Mouse (Mus musculus) cerebellum, adult 2 months (tissue): ENCODE data around the gene Cdh12. TPM values are rescaled to one million over a fixed set of nuclear protein-coding genes. Genes with fewer than 3 reads are reported as not detected.
"Not testable (repeated sequence)": the region's sequence is repeated elsewhere in the genome, so short reads cannot be mapped to it uniquely, and the experiment has no call there.

ENCODE experiments used
- DNase-seq, 2 experiments: peaks; one replicate each; pipeline ENCODE4 v3.0.0; 2021
- H3K27ac ChIP-seq: fragments of 200-500 bp; 2 replicates; pipeline ENCODE4 v1.5.1; 2012; ENCODE audit warnings: low read length, control low read depth, inconsistent platforms; ENCODE audit not compliant: insufficient read depth
- H3K27me3 ChIP-seq: fragments of 200-500 bp; 2 replicates; pipeline ENCODE4 v1.6.1; 2012; ENCODE audit warnings: inconsistent platforms, mild to moderate bottlenecking, low read length, moderate library complexity; ENCODE audit not compliant: control insufficient read depth, insufficient read depth
- H3K4me1 ChIP-seq: fragments of 200-500 bp; 2 replicates; pipeline ENCODE4 v1.6.1; 2011; ENCODE audit warnings: low read length; ENCODE audit not compliant: control insufficient read depth, insufficient read depth
- H3K4me3 ChIP-seq: fragments of 200-500 bp; replicated peaks from 2 replicates; pipeline ENCODE3; 2011; ENCODE audit warnings: mild to moderate bottlenecking, low read depth, low read length, control low read depth; ENCODE audit not compliant: insufficient read depth
- CTCF ChIP-seq: fragments of 200-500 bp; IDR thresholded peaks from 2 replicates; pipeline ENCODE4 v1.5.1; 2011; ENCODE audit warnings: low read depth, mild to moderate bottlenecking, control low read depth, low read length, moderate library complexity, borderline replicate concordance; ENCODE audit not compliant: insufficient read depth
- POLR2A ChIP-seq: fragments of 200-500 bp; IDR thresholded peaks from 2 replicates; pipeline ENCODE4 v1.6.1; 2011; ENCODE audit warnings: low read length, control low read depth, borderline replicate concordance; ENCODE audit not compliant: insufficient read depth
- WGBS: fragments of 180-500 bp; shearing (Covaris S2); methylation state at CpG from one replicate; pipeline ENCODE4 v1.1.7; 2018; 5-methylcytosine and 5-hydroxymethylcytosine counted together
- polyA plus RNA-seq: library from polyadenylated mRNA; depleted of rRNA; stranded (reverse); fragments of >200 nt; gene quantifications from 2 replicates; pipeline ENCODE4 v1.2.3, GENCODE M21; 2012

Gene Cdh12
- polyA plus RNA-seq, 1 experiment, result 2.2 TPM

DNA sequence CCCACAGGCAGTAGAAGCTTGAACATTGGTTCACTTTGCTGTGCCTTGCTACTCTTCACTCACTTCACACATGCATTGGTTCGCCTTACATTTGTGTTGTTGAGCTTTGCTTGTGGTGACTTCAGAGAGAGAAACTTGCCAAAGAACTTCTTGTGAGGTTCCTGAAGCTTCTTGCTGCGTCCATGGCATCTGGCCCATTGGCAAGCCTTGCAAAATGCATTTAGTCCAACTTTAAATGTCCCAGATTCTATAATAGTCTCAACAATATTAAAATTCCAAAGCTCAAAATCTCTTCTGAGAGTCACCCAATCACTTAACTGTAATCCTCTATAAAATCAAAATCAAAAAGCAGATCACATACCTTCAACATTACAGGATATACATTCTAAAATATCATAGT lies 211.2 kb downstream of the Cdh12 start:
- no peak for DNase-seq
- TF ChIP-seq CTCF (no peak), POLR2A (no peak)
- no peaks in the 10 kb centered on the region for H3K27me3 ChIP-seq
- H3K27ac ChIP-seq, result no peak overlapping the region
- WGBS, result 49% methylated on average over 2 of the region's 2 CpGs
- H3K4me1 ChIP-seq, result no peaks in the 10 kb centered on the region
- H3K4me3 ChIP-seq, result no peak overlapping the region

DNA sequence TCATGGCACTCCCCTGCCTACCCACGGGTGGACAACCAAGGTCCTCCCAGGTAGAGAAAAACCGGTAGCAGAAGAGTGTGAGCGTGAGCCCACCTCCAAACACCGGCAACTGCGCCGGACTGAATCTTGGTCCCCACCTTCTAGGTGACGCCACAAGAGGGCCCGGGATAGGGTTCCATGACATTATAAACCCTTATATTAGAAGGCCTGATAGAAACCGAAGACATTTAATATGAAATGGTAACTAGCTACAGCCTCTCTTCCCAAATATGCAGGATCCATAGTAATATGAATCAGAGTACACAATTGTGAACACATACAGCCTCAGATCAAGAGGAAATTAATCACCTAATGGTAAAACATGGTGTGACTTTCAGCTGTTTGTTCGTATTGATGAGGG lies 217.6 kb downstream of the Cdh12 start, which contains the start of gene Acot10:
Gene Acot10, minus strand, starts transcription at position 101 of the 400 bp plus-strand sequence.
- 96% methylated on average over 10 of the region's 10 CpGs for WGBS
- Histone ChIP-seq H3K27ac (no peak within 1 kb of the TSS), H3K4me3 (no peak within 1 kb of the TSS), H3K4me1 (no peaks in the 10 kb centered on the region), H3K27me3 (no peaks in the 10 kb centered on the region)
- no peak for DNase-seq
- TF ChIP-seq POLR2A (no peak), CTCF (no peak)

DNA sequence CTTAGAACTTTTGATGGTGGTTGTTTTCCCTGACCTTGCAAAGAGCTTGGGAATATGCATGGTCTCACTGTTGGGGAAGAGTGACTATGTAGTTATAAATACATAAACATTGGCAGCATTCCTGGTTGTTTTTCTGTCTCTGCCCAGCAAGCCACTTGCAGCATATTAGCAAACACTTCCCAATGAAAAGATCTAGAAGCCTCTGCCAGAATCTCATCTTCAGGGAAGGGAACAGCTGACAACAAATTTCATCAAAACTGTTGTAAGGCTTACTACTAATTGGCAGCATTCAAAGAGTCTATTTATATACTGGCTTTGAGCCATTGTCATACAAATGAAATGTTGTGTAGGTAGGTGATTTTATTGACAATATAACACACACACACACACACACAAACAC lies 218.3 kb downstream of the Cdh12 start:
- no peak for DNase-seq
- H3K4me1 ChIP-seq, result no peaks in the 10 kb centered on the region
- H3K27ac ChIP-seq, result no peak overlapping the region
- H3K4me3 ChIP-seq, result no peak overlapping the region
- no peaks in the 10 kb centered on the region for H3K27me3 ChIP-seq
- no peak for TF ChIP-seq POLR2A
- no peak for TF ChIP-seq CTCF

DNA sequence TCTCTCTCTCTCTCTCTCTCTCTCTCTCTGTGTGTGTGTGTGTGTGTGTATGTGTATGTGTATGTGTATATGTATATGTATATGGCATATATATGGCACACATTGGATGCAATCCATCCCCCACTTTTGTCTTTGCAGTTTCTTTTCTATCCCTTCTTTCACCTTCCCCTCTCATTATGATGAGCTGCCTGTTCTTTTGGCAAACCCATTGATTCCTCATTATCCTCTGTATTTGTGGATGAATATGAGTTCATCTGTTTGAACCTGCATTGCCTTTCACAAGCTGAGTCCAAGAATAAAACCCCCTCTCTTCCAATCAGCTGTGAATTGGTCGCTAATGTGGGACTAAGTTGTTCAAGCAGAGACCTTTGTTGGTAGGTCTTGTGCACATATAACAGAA lies 218.9 kb downstream of the Cdh12 start:
- no peaks in the 10 kb centered on the region for H3K4me1 ChIP-seq
- no peak overlapping the region for H3K4me3 ChIP-seq
- TF ChIP-seq POLR2A (no peak), CTCF (no peak)
- whole genome bisulfite sequencing, result 54% methylated on average over 1 of the region's 1 CpGs
- H3K27ac ChIP-seq, result no peak overlapping the region
- DNase-seq, result no peak
- no peaks in the 10 kb centered on the region for H3K27me3 ChIP-seq

DNA sequence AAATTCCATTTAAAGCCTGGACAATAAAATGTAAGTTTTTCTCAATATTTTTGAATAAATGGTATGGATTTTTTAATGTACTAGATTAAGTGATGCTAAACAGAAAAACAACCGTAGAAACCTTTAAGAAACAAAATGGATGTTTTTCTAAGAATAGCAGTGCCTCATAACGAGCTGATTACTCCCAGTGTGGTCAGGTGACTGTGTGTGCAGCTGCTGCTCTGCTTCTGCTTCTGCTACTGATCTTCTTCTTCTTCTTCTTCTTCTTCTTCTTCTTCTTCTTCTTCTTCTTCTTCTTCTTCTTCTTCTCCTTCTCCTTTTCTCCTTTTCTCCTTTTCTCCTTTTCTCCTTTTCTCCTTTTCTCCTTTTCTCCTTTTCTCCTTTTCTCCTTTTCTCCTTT lies 220.4 kb downstream of the Cdh12 start:
- H3K4me1 ChIP-seq, DNase-seq, H3K27ac ChIP-seq, H3K4me3 ChIP-seq, H3K27me3 ChIP-seq: not testable (repeated sequence)
- WGBS, result 62% methylated on average over 2 of the region's 2 CpGs

DNA sequence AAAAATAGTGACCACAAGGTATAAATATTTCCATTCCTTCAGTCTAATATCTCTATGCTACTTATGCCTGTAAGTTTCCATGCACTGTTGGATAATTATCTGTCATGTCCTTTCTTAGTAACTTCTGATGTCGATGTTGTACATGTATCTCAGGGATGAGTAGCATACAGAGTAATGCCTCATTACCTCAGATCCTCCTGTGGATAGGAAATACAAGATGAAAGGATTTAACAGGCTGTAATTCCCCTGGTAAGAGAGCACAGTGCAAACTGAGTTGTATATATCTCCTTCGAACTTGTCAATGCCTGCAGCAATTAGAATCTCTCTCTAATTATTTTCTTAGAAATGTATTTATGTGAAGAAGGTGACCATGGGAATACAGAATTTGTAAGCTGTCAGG lies 233.7 kb downstream of the Cdh12 start:
- Histone ChIP-seq H3K4me1 (no peaks in the 10 kb centered on the region), H3K27ac (no peak overlapping the region), H3K27me3 (no peaks in the 10 kb centered on the region), H3K4me3 (no peak overlapping the region)
- 83% methylated on average over 2 of the region's 2 CpGs for WGBS
- no peak for DNase-seq
- no peak for TF ChIP-seq POLR2A
- TF ChIP-seq CTCF, result no peak

DNA sequence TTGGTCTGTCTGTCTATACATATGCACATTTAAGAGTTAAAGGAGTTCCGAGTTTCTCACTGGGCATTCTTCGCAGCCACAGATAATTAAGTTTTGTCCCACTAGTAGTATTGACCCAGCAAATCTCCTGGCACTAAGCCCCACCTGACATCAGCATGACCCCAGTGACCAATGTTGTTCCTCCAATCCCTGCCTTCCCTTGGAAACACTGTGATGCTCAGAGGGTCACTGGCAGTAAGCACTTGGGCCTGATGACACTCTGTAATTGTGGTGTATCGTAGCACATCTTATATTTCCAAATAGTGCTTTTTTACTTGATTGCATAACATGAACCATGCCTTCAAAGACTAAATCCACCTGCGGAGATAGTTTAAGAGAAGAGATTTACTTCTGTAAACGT lies 235.1 kb downstream of the Cdh12 start:
- Histone ChIP-seq H3K4me1 (no peaks in the 10 kb centered on the region), H3K4me3 (no peak overlapping the region), H3K27ac (no peak overlapping the region), H3K27me3 (no peaks in the 10 kb centered on the region)
- DNase-seq, result no peak
- TF ChIP-seq CTCF (no peak), POLR2A (no peak)
- 87% methylated on average over 5 of the region's 5 CpGs for WGBS

DNA sequence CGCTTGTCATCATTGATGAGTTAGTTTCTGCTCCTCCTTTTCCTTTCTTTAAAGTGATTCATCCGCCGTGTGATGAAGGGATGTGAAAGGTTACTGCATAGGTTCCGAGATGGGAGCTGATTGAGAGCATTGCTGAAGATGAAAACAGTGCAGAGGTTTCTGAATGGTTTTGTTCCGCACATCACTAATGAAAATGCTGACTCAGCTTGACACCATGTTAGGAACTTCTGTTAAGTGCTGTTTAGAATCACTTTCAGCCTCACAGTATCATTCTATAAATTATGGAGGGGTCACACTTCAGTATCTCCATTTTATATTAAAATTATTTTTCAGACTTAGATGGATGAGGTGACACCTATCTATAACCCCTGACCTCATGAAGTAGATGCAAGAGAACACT lies 247.2 kb downstream of the Cdh12 start:
- Histone ChIP-seq H3K4me1 (no peaks in the 10 kb centered on the region), H3K27ac (no peak overlapping the region), H3K27me3 (no peaks in the 10 kb centered on the region), H3K4me3 (no peak overlapping the region)
- WGBS, result 61% methylated on average over 5 of the region's 5 CpGs
- no peak for TF ChIP-seq CTCF
- no peak for TF ChIP-seq POLR2A
- no peak for DNase-seq

DNA sequence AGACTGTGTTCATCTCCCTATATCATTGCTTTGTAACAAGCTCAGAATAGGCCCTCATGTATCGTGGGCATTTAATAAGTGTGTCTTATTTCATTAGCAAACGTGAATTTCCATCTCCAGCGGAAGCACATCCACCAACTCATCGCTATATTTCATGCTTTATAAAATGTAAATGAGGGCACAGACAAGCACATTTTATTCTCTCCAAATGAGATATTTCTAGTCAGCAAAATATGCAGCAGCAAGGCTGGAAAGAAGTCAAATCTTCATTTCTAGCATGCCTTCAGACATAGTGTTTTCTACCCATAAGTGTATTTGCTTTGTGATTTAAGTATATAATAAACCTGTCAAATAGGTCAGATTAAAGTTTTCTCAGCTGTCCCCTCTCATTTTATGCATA lies 262.8 kb downstream of the Cdh12 start:
- no peaks in the 10 kb centered on the region for H3K27me3 ChIP-seq
- H3K4me3 ChIP-seq, result no peak overlapping the region
- no peaks in the 10 kb centered on the region for H3K4me1 ChIP-seq
- WGBS, result 77% methylated on average over 4 of the region's 4 CpGs
- no peak for DNase-seq
- no peak overlapping the region for H3K27ac ChIP-seq
- TF ChIP-seq POLR2A (no peak), CTCF (no peak)
